Mouse (Mus musculus) midbrain, embryonic 15.5 days (tissue): ENCODE results near the gene B3gnt8. TPM values are rescaled to one million over a fixed set of nuclear protein-coding genes. Genes with fewer than 3 reads are reported as not detected.
"Not testable (repeated sequence)": the region's sequence is repeated elsewhere in the genome, so short reads cannot be mapped to it uniquely, and the experiment has no call there.

ENCODE experiments used
- ATAC-seq: fragments of 200-750 bp; cut with Nextera tagmentation; replicated peaks from 2 replicates; pipeline ENCODE4 v1.8.0; 2017; ENCODE audit warnings: moderate TSS enrichment
- H3K27ac ChIP-seq: fragments of 300-500 bp; sonication (generic); 2 replicates; pipeline ENCODE4 v1.5.1; 2015; ENCODE audit warnings: mild to moderate bottlenecking, inconsistent platforms
- H3K27me3 ChIP-seq: fragments of 300-500 bp; sonication (generic); replicated peaks from 2 replicates; pipeline ENCODE4 v1.6.1; 2015; ENCODE audit warnings: inconsistent platforms
- H3K36me3 ChIP-seq: fragments of 300-500 bp; sonication (generic); replicated peaks from 2 replicates; pipeline ENCODE4 v1.6.1; 2015; ENCODE audit warnings: inconsistent platforms
- H3K4me1 ChIP-seq: fragments of 300-500 bp; sonication (generic); 2 replicates; pipeline ENCODE4 v1.6.1; 2015; ENCODE audit warnings: inconsistent platforms
- H3K4me2 ChIP-seq: fragments of 300-500 bp; sonication (generic); 2 replicates; pipeline ENCODE4 v1.6.1; 2015; ENCODE audit warnings: inconsistent platforms, mild to moderate bottlenecking, moderate library complexity
- H3K4me3 ChIP-seq: fragments of 300-500 bp; sonication (generic); 2 replicates; pipeline ENCODE4 v1.5.1; 2015; ENCODE audit warnings: mild to moderate bottlenecking, inconsistent platforms
- H3K9ac ChIP-seq: fragments of 300-500 bp; sonication (generic); 2 replicates; pipeline ENCODE4 v1.6.1; 2015; ENCODE audit warnings: mild to moderate bottlenecking, inconsistent platforms
- H3K9me3 ChIP-seq: fragments of 300-500 bp; sonication (generic); 2 replicates; pipeline ENCODE4 v1.6.1; 2016; ENCODE audit warnings: inconsistent platforms
- WGBS: fragments of 180-500 bp; shearing (Covaris S2); methylation state at CpG from one replicate; pipeline ENCODE4 v1.1.7; 2015; ENCODE audit warnings: mixed read lengths; 5-methylcytosine and 5-hydroxymethylcytosine counted together
- polyA plus RNA-seq: library from polyadenylated mRNA; unstranded; fragments of >200 nt; fragmentation: Nextera tagmentation; extraction: Ambion mirVana; gene quantifications from 2 replicates; pipeline ENCODE4 v1.2.1, GENCODE M21; 2015

B3gnt8 gene
- 0.68 and 0.88 TPM in 2 replicates for polyA plus RNA-seq

- Histone ChIP-seq H3K27me3 (peaks cover 16% of the 10 kb centered on the region), H3K9ac (0 out of 2 replicates have a peak within 1 kb of the TSS, but pooled peaks have one; percentile 9), H3K4me2 (peak within 1 kb of the TSS; percentile 35), H3K36me3 (peaks cover 19% of the 10 kb centered on the region), H3K4me1 (peaks cover 6% of the 10 kb centered on the region), H3K9me3 (no peaks in the 10 kb centered on the region), H3K27ac (no peak within 1 kb of the TSS), H3K4me3 (peak within 1 kb of the TSS; percentile 4; the same call in 1 of the 2 replicates)
- no peak for ATAC-seq
- WGBS, result 22% methylated on average over 29 of the region's 29 CpGs
These were observed at the start of gene B3gnt8 for GRCm38 (mm10) chr7:25626509-25627430. TSS of gene B3gnt8 (plus strand) at chr7:25626654.

GRCm38 (mm10) chr7:25576793-25577437 lies 49.5 kb upstream of the B3gnt8 start:
- not testable (repeated sequence) for H3K4me1 ChIP-seq, ATAC-seq

GRCm38 (mm10) chr7:25579441-25579840 lies 47.0 kb upstream of the B3gnt8 start:
- H3K27ac ChIP-seq, result no peak overlapping the region
- no peaks in the 10 kb centered on the region for H3K9me3 ChIP-seq
- no peaks in the 10 kb centered on the region for H3K27me3 ChIP-seq
- no peak overlapping the region for H3K4me3 ChIP-seq
- WGBS, result 87% methylated on average over 10 of the region's 10 CpGs
- H3K4me1 ChIP-seq, result no peaks in the 10 kb centered on the region
- no peaks in the 10 kb centered on the region for H3K36me3 ChIP-seq
- no peak overlapping the region for H3K4me2 ChIP-seq
- no peak for ATAC-seq
- no peak overlapping the region for H3K9ac ChIP-seq

More at GRCm38 (mm10) chr7:25576793-25577437, 49.5 kb upstream of the B3gnt8 start:
- not testable (repeated sequence) for H3K27ac ChIP-seq, H3K4me2 ChIP-seq, H3K9ac ChIP-seq, H3K27me3 ChIP-seq, H3K36me3 ChIP-seq, H3K4me3 ChIP-seq, H3K9me3 ChIP-seq
- 57% methylated on average over 14 of the region's 14 CpGs for WGBS

GRCm38 (mm10) chr7:25582301-25582810 lies 44.1 kb upstream of the B3gnt8 start:
- H3K9ac ChIP-seq, result no peak overlapping the region
- ATAC-seq, result no peak
- 91% methylated on average over 15 of the region's 15 CpGs for WGBS

GRCm38 (mm10) chr7:25584651-25585050 lies 41.8 kb upstream of the B3gnt8 start:
- H3K9me3 ChIP-seq, result no peaks in the 10 kb centered on the region
- no peak overlapping the region for H3K27ac ChIP-seq
- 93% methylated on average over 5 of the region's 5 CpGs for WGBS
- H3K36me3 ChIP-seq, result no peaks in the 10 kb centered on the region
- no peak overlapping the region for H3K4me2 ChIP-seq
- H3K27me3 ChIP-seq, result no peaks in the 10 kb centered on the region
- no peak for ATAC-seq
- no peaks in the 10 kb centered on the region for H3K4me1 ChIP-seq
- no peak overlapping the region for H3K9ac ChIP-seq
- no peak overlapping the region for H3K4me3 ChIP-seq

More at GRCm38 (mm10) chr7:25582301-25582810, 44.1 kb upstream of the B3gnt8 start:
- H3K4me3 ChIP-seq, result no peak overlapping the region
- H3K36me3 ChIP-seq, result no peaks in the 10 kb centered on the region
- H3K4me2 ChIP-seq, result no peak overlapping the region
- no peaks in the 10 kb centered on the region for H3K9me3 ChIP-seq
- H3K4me1 ChIP-seq, result no peaks in the 10 kb centered on the region
- no peaks in the 10 kb centered on the region for H3K27me3 ChIP-seq
- no peak overlapping the region for H3K27ac ChIP-seq

- no peak overlapping the region for H3K4me2 ChIP-seq
- H3K4me3 ChIP-seq, result no peak overlapping the region
- no peaks in the 10 kb centered on the region for H3K27me3 ChIP-seq
- no peaks in the 10 kb centered on the region for H3K36me3 ChIP-seq
- H3K27ac ChIP-seq, result no peak overlapping the region
- WGBS, result 80% methylated on average over 9 of the region's 9 CpGs
- H3K4me1 ChIP-seq, result no peaks in the 10 kb centered on the region
- ATAC-seq, result no peak
- no peaks in the 10 kb centered on the region for H3K9me3 ChIP-seq
- no peak overlapping the region for H3K9ac ChIP-seq
These were observed 40.9 kb upstream of the B3gnt8 start for GRCm38 (mm10) chr7:25585351-25586204.

GRCm38 (mm10) chr7:25591226-25591625 lies 35.2 kb upstream of the B3gnt8 start:
- no peak overlapping the region for H3K4me3 ChIP-seq
- no peak overlapping the region for H3K27ac ChIP-seq
- 94% methylated on average over 2 of the region's 2 CpGs for WGBS
- H3K9me3 ChIP-seq, result no peaks in the 10 kb centered on the region
- H3K9ac ChIP-seq, result no peak overlapping the region
- no peaks in the 10 kb centered on the region for H3K4me1 ChIP-seq
- H3K36me3 ChIP-seq, result no peaks in the 10 kb centered on the region
- H3K4me2 ChIP-seq, result no peak overlapping the region
- H3K27me3 ChIP-seq, result no peaks in the 10 kb centered on the region
- no peak for ATAC-seq

GRCm38 (mm10) chr7:25593859-25594258 lies 32.6 kb upstream of the B3gnt8 start:
- H3K27me3 ChIP-seq, result no peaks in the 10 kb centered on the region
- H3K4me2 ChIP-seq, result no peak overlapping the region
- H3K9ac ChIP-seq, result no peak overlapping the region
- no peaks in the 10 kb centered on the region for H3K9me3 ChIP-seq
- H3K27ac ChIP-seq, result no peak overlapping the region
- ATAC-seq, result no peak
- WGBS, result 64% methylated on average over 3 of the region's 3 CpGs
- H3K36me3 ChIP-seq, result no peaks in the 10 kb centered on the region
- H3K4me1 ChIP-seq, result no peaks in the 10 kb centered on the region
- no peak overlapping the region for H3K4me3 ChIP-seq

GRCm38 (mm10) chr7:25599663-25600062 lies 26.8 kb upstream of the B3gnt8 start:
- H3K9me3 ChIP-seq, result no peaks in the 10 kb centered on the region
- 12% methylated on average over 10 of the region's 10 CpGs for WGBS
- H3K9ac ChIP-seq, result no peak overlapping the region
- H3K27me3 ChIP-seq, result no peaks in the 10 kb centered on the region
- H3K27ac ChIP-seq, result no peak overlapping the region
- H3K4me2 ChIP-seq, result no peak overlapping the region
- no peak overlapping the region for H3K4me3 ChIP-seq
- no peaks in the 10 kb centered on the region for H3K4me1 ChIP-seq
- no peaks in the 10 kb centered on the region for H3K36me3 ChIP-seq
- peak; percentile 45; the same call in 1 of the 2 replicates for ATAC-seq

- no peak overlapping the region for H3K9ac ChIP-seq
- H3K27me3 ChIP-seq, result no peaks in the 10 kb centered on the region
- H3K27ac ChIP-seq, result no peak overlapping the region
- H3K4me2 ChIP-seq, result no peak overlapping the region
- no peak overlapping the region for H3K4me3 ChIP-seq
- no peaks in the 10 kb centered on the region for H3K4me1 ChIP-seq
- H3K36me3 ChIP-seq, result no peaks in the 10 kb centered on the region
- no peaks in the 10 kb centered on the region for H3K9me3 ChIP-seq
- 87% methylated on average over 11 of the region's 11 CpGs for WGBS
- no peak for ATAC-seq
These were observed 25.8 kb upstream of the B3gnt8 start for GRCm38 (mm10) chr7:25600666-25601065.

GRCm38 (mm10) chr7:25601346-25601745 lies 25.1 kb upstream of the B3gnt8 start:
- no peaks in the 10 kb centered on the region for H3K27me3 ChIP-seq
- WGBS, result 87% methylated on average over 16 of the region's 16 CpGs
- no peak for ATAC-seq

More at GRCm38 (mm10) chr7:25601346-25601745, 25.1 kb upstream of the B3gnt8 start:
- Histone ChIP-seq H3K4me1 (no peaks in the 10 kb centered on the region), H3K27ac (no peak overlapping the region), H3K4me2 (no peak overlapping the region), H3K36me3 (no peaks in the 10 kb centered on the region), H3K9me3 (no peaks in the 10 kb centered on the region), H3K4me3 (no peak overlapping the region), H3K9ac (no peak overlapping the region)
